Mouse (Mus musculus): ENCODE results near the gene 4933414I15Rik.
A peak's percentile ranks its signal among the peaks of the same experiment; 100 is the strongest.

GRCm38 (mm10) chr11:50915671-50916320, 27.8 kb downstream of the 4933414I15Rik start, which contains the start of gene Zfp2:
- TF ChIP-seq EP300 (IDR thresholded peaks at IDR 0.05; ENCODE audit: low read depth) (no peak), CTCF (IDR thresholded peaks at IDR 0.05; ENCODE audit: low read depth) (peak; percentile 61)
